Mouse (Mus musculus) liver, embryonic 14.5 days (tissue): ENCODE results near the gene Nr1i3. TPM values are rescaled to one million over a fixed set of nuclear protein-coding genes. Genes with fewer than 3 reads are reported as not detected.
"Not testable (repeated sequence)": the region's sequence is repeated elsewhere in the genome, so short reads cannot be mapped to it uniquely, and the experiment has no call there.

Experiments
- ATAC-seq: fragments of 200-750 bp; cut with Nextera tagmentation; 2 replicates; pipeline ENCODE4 v1.8.0; 2017; ENCODE audit warnings: moderate number of reproducible peaks, mild to moderate bottlenecking, moderate library complexity; ENCODE audit not compliant: insufficient read depth
- DNase-seq, 3 experiments: peaks; one replicate each; pipeline ENCODE4 v3.0.0-alpha.2; 2012 to 2013; ENCODE audit warnings: low read depth in 3 of 3, low spot score in 3 of 3
- H3K27ac ChIP-seq: fragments of 300-500 bp; sonication (generic); 2 replicates; pipeline ENCODE4 v1.5.1; 2014; ENCODE audit warnings: moderate library complexity, mild to moderate bottlenecking, control low read depth, inconsistent platforms
- H3K27me3 ChIP-seq: fragments of 300-500 bp; sonication (generic); 2 replicates; pipeline ENCODE4 v1.6.1; 2014; ENCODE audit warnings: mild to moderate bottlenecking, low read length, moderate library complexity; ENCODE audit not compliant: control insufficient read depth, insufficient read depth
- H3K36me3 ChIP-seq: fragments of 300-500 bp; sonication (generic); replicated peaks from 2 replicates; pipeline ENCODE4 v1.6.1; 2014; ENCODE audit warnings: low read depth; ENCODE audit not compliant: control insufficient read depth, insufficient read depth
- H3K4me1 ChIP-seq, 2 experiments: fragments of 200-500 bp in 1 of 2; fragments of 300-500 bp in 1 of 2; sonication (generic) in 1 of 2; replicated peaks; 2 replicates each; pipeline ENCODE4 v1.6.1; 2012 to 2014; ENCODE audit warnings: antibody characterized with exemption in 1 of 2, inconsistent platforms in 1 of 2, low read length in 1 of 2; ENCODE audit not compliant: control insufficient read depth in 2 of 2, insufficient read depth in 2 of 2
- H3K4me2 ChIP-seq: fragments of 300-500 bp; sonication (generic); 2 replicates; pipeline ENCODE4 v1.6.1; 2014; ENCODE audit warnings: low read depth, mild to moderate bottlenecking, control low read depth, moderate library complexity
- H3K4me3 ChIP-seq, 2 experiments: fragments of 200-500 bp in 1 of 2; fragments of 300-500 bp in 1 of 2; sonication (generic) in 1 of 2; 2 replicates each; pipeline ENCODE4 v1.5.1; 2012 to 2014; ENCODE audit warnings: low read depth in 2 of 2, low read length in 2 of 2, mild to moderate bottlenecking in 2 of 2, control low read depth in 1 of 2, inconsistent platforms in 1 of 2, moderate library complexity in 1 of 2; ENCODE audit not compliant: insufficient read depth in 1 of 2
- H3K9ac ChIP-seq: fragments of 300-500 bp; sonication (generic); replicated peaks from 2 replicates; pipeline ENCODE4 v1.6.1; 2014; ENCODE audit warnings: mild to moderate bottlenecking, control low read depth, moderate library complexity
- H3K9me3 ChIP-seq: fragments of 300-500 bp; sonication (generic); 2 replicates; pipeline ENCODE4 v1.6.1; 2016; ENCODE audit warnings: low read length, mixed read lengths; ENCODE audit not compliant: control insufficient read depth
- CTCF ChIP-seq: IDR thresholded peaks from 2 replicates; pipeline ENCODE4 v1.5.1; 2016; ENCODE audit warnings: antibody characterized with exemption, low read depth, control low read depth
- EP300 ChIP-seq: IDR thresholded peaks from 2 replicates; pipeline ENCODE4 v1.6.1; 2016; ENCODE audit warnings: antibody characterized with exemption, low read depth
- WGBS: fragments of 180-500 bp; shearing (Covaris S2); extraction: QIAGEN DNeasy Blood & Tissue Kit; methylation state at CpG from one replicate; pipeline ENCODE4 v1.1.7; 2014; ENCODE audit not compliant: insufficient replicate concordance; 5-methylcytosine and 5-hydroxymethylcytosine counted together
- polyA plus RNA-seq, 2 experiments: library from polyadenylated mRNA; depleted of rRNA in 1 of 2; stranded (reverse) in 1 of 2; unstranded in 1 of 2; fragments of >200 nt; fragmentation: Nextera tagmentation in 1 of 2; extraction: Ambion mirVana in 1 of 2; gene quantifications; 2 replicates each; pipeline versions ENCODE4 v1.2.1 to v1.2.3; 2012 to 2014

Gene Nr1i3
- polyA plus RNA-seq, 2 experiments: 0.88 to 1.0 TPM

GRCm38 (mm10) chr1:171235791-171236190, 22.0 kb downstream of the Nr1i3 start:
- no peaks in the 10 kb centered on the region for H3K27me3 ChIP-seq
- H3K4me1 ChIP-seq: peaks cover 12 to 22% of the 10 kb centered on the region in 2 experiments
- 62% methylated on average over 3 of the region's 4 CpGs for WGBS
- no peak overlapping the region for H3K27ac ChIP-seq
- H3K9ac ChIP-seq: no peak overlapping the region
- no peaks in the 10 kb centered on the region for H3K9me3 ChIP-seq
- H3K36me3 ChIP-seq: peaks cover 39% of the 10 kb centered on the region
- no peak for DNase-seq
- TF ChIP-seq EP300: no peak
- TF ChIP-seq CTCF: no peak
- H3K4me2 ChIP-seq: no peak overlapping the region
- no peak overlapping the region for H3K4me3 ChIP-seq
- ATAC-seq: no peak

GRCm38 (mm10) chr1:171237438-171237837, 23.7 kb downstream of the Nr1i3 start:
- peaks cover 10 to 13% of the 10 kb centered on the region in 2 experiments for H3K4me1 ChIP-seq
- DNase-seq: no peak
- 75% methylated on average over 6 of the region's 6 CpGs for WGBS
- H3K9me3 ChIP-seq: no peaks in the 10 kb centered on the region
- H3K4me2 ChIP-seq: no peak overlapping the region
- no peak overlapping the region for H3K27ac ChIP-seq
- H3K36me3 ChIP-seq: peaks cover 43% of the 10 kb centered on the region
- no peak overlapping the region for H3K4me3 ChIP-seq
- ATAC-seq: no peak
- H3K27me3 ChIP-seq: no peaks in the 10 kb centered on the region
- no peak overlapping the region for H3K9ac ChIP-seq
- no peak for TF ChIP-seq CTCF
- no peak for TF ChIP-seq EP300

GRCm38 (mm10) chr1:171238463-171238862, 24.7 kb downstream of the Nr1i3 start:
- Histone ChIP-seq H3K4me1 (peaks cover 2 to 3% of the 10 kb centered on the region in 2 experiments; a peak in 3 of 4 replicates), H3K27me3 (no peaks in the 10 kb centered on the region), H3K36me3 (peaks cover 47% of the 10 kb centered on the region), H3K9ac (no peak overlapping the region), H3K4me2 (no peak overlapping the region), H3K4me3 (no peak overlapping the region), H3K27ac (no peak overlapping the region), H3K9me3 (no peaks in the 10 kb centered on the region)
- 65% methylated on average over 14 of the region's 14 CpGs for WGBS
- TF ChIP-seq CTCF (peak; percentile 95), EP300 (no peak)
- ATAC-seq: 0 out of 2 replicates have a peak, but pooled peaks have one; percentile 32
- DNase-seq: peak in 1 of 3 experiments; percentile 49

GRCm38 (mm10) chr1:171239992-171240744, 26.4 kb downstream of the Nr1i3 start:
- ATAC-seq (no peak), DNase-seq (no peak)
- TF ChIP-seq EP300: no peak
- no peak for TF ChIP-seq CTCF
- WGBS: 74% methylated on average over 15 of the region's 15 CpGs
- H3K27me3 ChIP-seq: no peaks in the 10 kb centered on the region
- peaks cover 51% of the 10 kb centered on the region for H3K36me3 ChIP-seq
- no peak overlapping the region for H3K27ac ChIP-seq
- no peak overlapping the region for H3K4me2 ChIP-seq
- H3K4me3 ChIP-seq: no peak overlapping the region
- H3K9me3 ChIP-seq: no peaks in the 10 kb centered on the region
- no peaks in the 10 kb centered on the region; a peak in 1 of 4 replicates for H3K4me1 ChIP-seq
- no peak overlapping the region for H3K9ac ChIP-seq

- Histone ChIP-seq H3K27ac (no peak overlapping the region), H3K9me3 (no peaks in the 10 kb centered on the region), H3K9ac (no peak overlapping the region), H3K4me1 (peaks cover 1 to 2% of the 10 kb centered on the region in 2 experiments; a peak in 3 of 4 replicates), H3K4me3 (no peak overlapping the region), H3K4me2 (no peak overlapping the region), H3K27me3 (no peaks in the 10 kb centered on the region), H3K36me3 (peaks cover 46% of the 10 kb centered on the region)
- 77% methylated on average over 10 of the region's 10 CpGs for WGBS
- ATAC-seq (no peak), DNase-seq (no peak)
- TF ChIP-seq EP300 (no peak), CTCF (no peak)
Measured at GRCm38 (mm10) chr1:171240911-171241310, 27.1 kb downstream of the Nr1i3 start.

GRCm38 (mm10) chr1:171241952-171242351, 28.2 kb downstream of the Nr1i3 start:
- ATAC-seq, H3K27me3 ChIP-seq, H3K27ac ChIP-seq, H3K9me3 ChIP-seq, H3K4me1 ChIP-seq, H3K9ac ChIP-seq, H3K4me3 ChIP-seq, H3K4me2 ChIP-seq, DNase-seq: not testable (repeated sequence)
- peaks cover 38% of the 10 kb centered on the region for H3K36me3 ChIP-seq
- 88% methylated on average over 12 of the region's 12 CpGs for WGBS
